Comparison of ENCODE assay signal across 8 mouse cellular contexts in the genomic region with DNA sequence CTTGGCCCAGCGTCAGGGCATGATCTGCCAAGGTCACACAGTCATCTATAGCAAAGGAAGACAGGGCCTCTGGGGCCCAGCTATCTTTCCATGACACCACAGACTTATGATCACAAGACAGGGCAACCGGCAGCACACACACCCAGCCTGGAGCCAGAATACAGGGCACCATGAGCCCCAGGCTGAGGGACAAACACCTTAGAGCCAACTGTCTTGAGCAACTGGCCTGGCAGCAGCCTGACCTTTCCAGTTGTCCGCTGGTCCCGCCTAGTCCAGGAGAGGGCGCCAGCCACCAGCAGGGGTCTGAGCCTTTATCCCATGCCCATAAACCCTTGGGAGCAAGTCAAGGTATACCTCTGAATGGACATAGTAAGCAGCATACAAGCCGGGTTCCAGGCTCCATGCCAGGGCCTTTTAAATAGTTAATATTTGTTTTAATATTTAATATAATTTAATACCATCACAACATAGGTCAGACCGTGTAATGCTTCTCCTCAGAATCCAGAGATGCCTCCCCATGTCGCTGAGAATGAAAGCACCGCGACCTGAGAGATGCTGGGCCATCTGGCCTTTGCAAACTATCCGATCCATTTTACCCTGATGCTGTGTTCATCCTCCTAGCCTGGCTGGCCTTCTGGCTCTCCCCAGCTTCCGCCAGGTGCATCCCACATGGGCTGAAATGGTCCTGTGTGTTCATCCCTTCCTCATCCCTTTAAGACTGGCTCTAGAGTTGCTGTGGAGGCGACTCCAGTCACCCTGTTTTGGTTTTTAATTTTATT. TPM values are rescaled to one million over a fixed set of nuclear protein-coding genes. Genes with fewer than 3 reads are reported as not detected.
A peak's percentile ranks its signal among the peaks of the same experiment; 100 is the strongest.
DNase-seq lines count a peak whose midpoint lies in the region; ATAC-seq lines count a peak whose summit lies in the region.

No protein-coding gene starts in this region.

- H3K9me3 ChIP-seq in neural tube, embryonic 15.5 days (replicated peaks): no peaks in the 10 kb centered on the region
- no peaks in the 10 kb centered on the region for H3K9me3 ChIP-seq in heart, embryonic 12.5 days (replicated peaks)
- no peaks in the 10 kb centered on the region for H3K9me3 ChIP-seq in forebrain, embryonic 14.5 days (replicated peaks; ENCODE audit: control insufficient read depth, low read length)

- no peak for ATAC-seq in neural tube, embryonic 15.5 days (ENCODE audit: low FRiP score)
- ATAC-seq in heart, embryonic 12.5 days (ENCODE audit: insufficient number of reproducible peaks, low FRiP score): no peak
- ATAC-seq in monocyte, adult 5-6 weeks (replicated peaks; ENCODE audit: insufficient number of reproducible peaks, low FRiP score, low TSS enrichment, poor library complexity, severe bottlenecking): no peak
- no peak for ATAC-seq in forebrain, embryonic 14.5 days

- peaks cover 24% of the 10 kb centered on the region for H3K4me1 ChIP-seq in neural tube, embryonic 15.5 days
- H3K4me1 ChIP-seq in heart, embryonic 12.5 days (replicated peaks): peaks cover 47% of the 10 kb centered on the region
- peaks cover 6% of the 10 kb centered on the region for H3K4me1 ChIP-seq in forebrain, embryonic 14.5 days (ENCODE audit: control insufficient read depth, insufficient read depth, low read length)

- no peak overlapping the region for H3K4me2 ChIP-seq in neural tube, embryonic 15.5 days
- H3K4me2 ChIP-seq in heart, embryonic 12.5 days: no peak overlapping the region
- no peak overlapping the region for H3K4me2 ChIP-seq in forebrain, embryonic 14.5 days (ENCODE audit: low read length)

- 52% methylated on average over 13 of the region's 13 CpGs for WGBS in neural tube, embryonic 15.5 days
- 52% methylated on average over 13 of the region's 13 CpGs for WGBS in heart, embryonic 12.5 days
- WGBS in forebrain, embryonic 14.5 days: 59% methylated on average over 13 of the region's 13 CpGs

- H3K27ac ChIP-seq in neural tube, embryonic 15.5 days (replicated peaks): no peak overlapping the region
- H3K27ac ChIP-seq in heart, embryonic 12.5 days (ENCODE audit: poor library complexity, severe bottlenecking): peak overlapping the region; percentile 66
- no peak overlapping the region for H3K27ac ChIP-seq in forebrain, embryonic 14.5 days (ENCODE audit: low read depth, low read length)

- no peaks in the 10 kb centered on the region for H3K36me3 ChIP-seq in neural tube, embryonic 15.5 days
- H3K36me3 ChIP-seq in heart, embryonic 12.5 days: peaks cover 12% of the 10 kb centered on the region
- H3K36me3 ChIP-seq in forebrain, embryonic 14.5 days (ENCODE audit: control insufficient read depth, insufficient read depth, low read length): no peaks in the 10 kb centered on the region

- peak; percentile 66 for DNase-seq in neural tube, embryonic 10.5 days (ENCODE audit: extremely low spot score, low spot score)
- DNase-seq in ZHBTc4 (ENCODE audit: low read depth, low spot score): peak; percentile 61
- DNase-seq in cerebellum, postnatal 10 days: peak; percentile 75 to 82
- DNase-seq in lung, postnatal 14 days: peak; percentile 60
- DNase-seq in forebrain, embryonic 14.5 days (ENCODE audit: low spot score): no peak

- peaks cover 29% of the 10 kb centered on the region for H3K27me3 ChIP-seq in neural tube, embryonic 15.5 days (replicated peaks)
- peaks cover 14% of the 10 kb centered on the region; the same call in 1 of the 2 replicates for H3K27me3 ChIP-seq in heart, embryonic 12.5 days (replicated peaks)
- peaks cover 14% of the 10 kb centered on the region; the same call in 1 of the 2 replicates for H3K27me3 ChIP-seq in forebrain, embryonic 14.5 days (replicated peaks; ENCODE audit: control insufficient read depth, insufficient read depth, low read length)

- H3K4me3 ChIP-seq in neural tube, embryonic 15.5 days (replicated peaks): no peak overlapping the region
- no peak overlapping the region for H3K4me3 ChIP-seq in heart, embryonic 12.5 days
- no peak overlapping the region for H3K4me3 ChIP-seq in forebrain, embryonic 14.5 days (ENCODE audit: low read depth, low read length)

- no peak overlapping the region for H3K9ac ChIP-seq in neural tube, embryonic 15.5 days (replicated peaks)
- no peak overlapping the region for H3K9ac ChIP-seq in heart, embryonic 12.5 days
- H3K9ac ChIP-seq in forebrain, embryonic 14.5 days (ENCODE audit: low read length): no peak overlapping the region

RNA-seq across cellular contexts. Expression of gene Speg, which starts 3.6 kb away (rescaled TPM):
- polyA plus RNA-seq in neural tube, embryonic 15.5 days (2015; fragmentation: Nextera tagmentation; extraction: Ambion mirVana): 20.1 and 21.7 TPM in 2 replicates
- polyA plus RNA-seq in heart, embryonic 12.5 days (2016; fragmentation: Nextera tagmentation; extraction: Ambion mirVana): 61.5 and 67.4 TPM in 2 replicates
- 0.49 TPM in 1 of 3 replicates, not detected in the others for total RNA-seq in monocyte, adult 5-6 weeks (2017)
- polyA plus RNA-seq in forebrain, embryonic 14.5 days (2014; fragmentation: Nextera tagmentation; extraction: Ambion mirVana): 8.3 and 8.8 TPM in 2 replicates

RNA-seq across cellular contexts. Expression of gene Des, which starts 11.4 kb away (rescaled TPM):
- polyA plus RNA-seq in neural tube, embryonic 15.5 days (2015; fragmentation: Nextera tagmentation; extraction: Ambion mirVana): 10.9 and 16.0 TPM in 2 replicates
- 500 and 521 TPM in 2 replicates for polyA plus RNA-seq in heart, embryonic 12.5 days (2016; fragmentation: Nextera tagmentation; extraction: Ambion mirVana)
- not detected in 3 replicates for total RNA-seq in monocyte, adult 5-6 weeks (2017)
- polyA plus RNA-seq in forebrain, embryonic 14.5 days (2014; fragmentation: Nextera tagmentation; extraction: Ambion mirVana): 1.3 and 1.4 TPM in 2 replicates

RNA-seq across cellular contexts. Expression of gene Dnpep, which starts 53.7 kb away (rescaled TPM):
- polyA plus RNA-seq in neural tube, embryonic 15.5 days (2015; fragmentation: Nextera tagmentation; extraction: Ambion mirVana): 145 and 154 TPM in 2 replicates
- polyA plus RNA-seq in heart, embryonic 12.5 days (2016; fragmentation: Nextera tagmentation; extraction: Ambion mirVana): 113 TPM in 2 replicates
- 24.0 to 37.3 TPM (median 32.1 TPM) in 3 replicates for total RNA-seq in monocyte, adult 5-6 weeks (2017)
- 160 and 178 TPM in 2 replicates for polyA plus RNA-seq in forebrain, embryonic 14.5 days (2014; fragmentation: Nextera tagmentation; extraction: Ambion mirVana)

Comparison
In these comparisons a context has a peak if more than half of its experiments do, and no peak if none do; other contexts are left out.
1. RNA of gene Des, which starts 11.4 kb away (polyA plus RNA-seq): 500 to 521 TPM in heart, embryonic 12.5 days; 10.9 to 16.0 TPM in neural tube, embryonic 15.5 days and 1.3 to 1.4 TPM in forebrain, embryonic 14.5 days; every median in the first group is over 10 times any median in the second.